Mouse (Mus musculus): ENCODE data around the gene Adamts9.

- TF ChIP-seq IRF4 (IDR thresholded peaks at IDR 0.05; ENCODE audit: low read depth, low read length), result no peak
- TF ChIP-seq ETS1 (conservative IDR thresholded peaks at IDR 0.05; ENCODE audit: low read depth, low read length), result no peak
- TF ChIP-seq JUND (conservative IDR thresholded peaks at IDR 0.05; ENCODE audit: low read depth, low read length), result no peak
- no peak for TF ChIP-seq USF2 (conservative IDR thresholded peaks at IDR 0.05; ENCODE audit: low read depth, low read length)
- TF ChIP-seq MYC (IDR thresholded peaks at IDR 0.05; ENCODE audit: low read depth, low read length), result no peak
- TF ChIP-seq CTCF (conservative IDR thresholded peaks at IDR 0.05 in 1 of 2, IDR thresholded peaks at IDR 0.05 in 1 of 2; ENCODE audit: low read depth in 2 of 2, low read length in 2 of 2), result no peak
- TF ChIP-seq ZKSCAN1 (IDR thresholded peaks at IDR 0.05; ENCODE audit: borderline replicate concordance, low read depth, low read length), result no peak
- no peak for TF ChIP-seq CHD1 (IDR thresholded peaks at IDR 0.05; ENCODE audit: low read depth, low read length)
- TF ChIP-seq ZMIZ1 (IDR thresholded peaks at IDR 0.05; ENCODE audit: low read depth, low read length), result no peak
- TF ChIP-seq EP300 (IDR thresholded peaks at IDR 0.05; ENCODE audit: low read length), result no peak
Observed at GRCm38 (mm10) chr6:92981451-92982186, 38.3 kb upstream of the Adamts9 start.
